Mouse (Mus musculus) liver, embryonic 14.5 days (tissue): ENCODE measurements around the gene Tbc1d22a.

Source experiments
- CTCF ChIP-seq: IDR thresholded peaks from 2 replicates; pipeline ENCODE4 v1.5.1; 2016; ENCODE audit warnings: antibody characterized with exemption, low read depth, control low read depth
- EP300 ChIP-seq: IDR thresholded peaks from 2 replicates; pipeline ENCODE4 v1.6.1; 2016; ENCODE audit warnings: antibody characterized with exemption, low read depth

DNA sequence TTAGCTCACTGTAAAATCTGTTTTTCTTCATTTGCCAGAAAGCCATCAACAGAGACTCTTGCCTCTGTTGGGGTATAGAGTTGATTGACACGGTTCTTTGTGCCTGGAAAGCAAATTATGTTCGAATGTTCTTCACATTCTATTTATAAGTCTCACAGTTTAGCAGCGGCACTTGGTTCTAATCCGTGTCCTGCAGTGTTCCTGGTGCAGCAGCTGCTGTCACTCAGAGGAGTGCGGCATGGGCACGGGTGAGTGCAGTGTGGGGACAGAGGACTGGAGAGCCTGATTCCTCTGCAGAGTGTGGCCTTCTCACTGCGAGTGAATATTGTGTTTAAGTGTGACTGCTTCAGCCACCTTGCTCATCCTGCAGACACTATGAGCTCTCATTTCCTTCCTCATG, 50.5 kb downstream of the Tbc1d22a start:
- TF ChIP-seq CTCF (no peak), EP300 (no peak)
